Mouse (Mus musculus): ENCODE results near the gene Commd7.
A peak's percentile ranks its signal among the peaks of the same experiment; 100 is the strongest.

DNA sequence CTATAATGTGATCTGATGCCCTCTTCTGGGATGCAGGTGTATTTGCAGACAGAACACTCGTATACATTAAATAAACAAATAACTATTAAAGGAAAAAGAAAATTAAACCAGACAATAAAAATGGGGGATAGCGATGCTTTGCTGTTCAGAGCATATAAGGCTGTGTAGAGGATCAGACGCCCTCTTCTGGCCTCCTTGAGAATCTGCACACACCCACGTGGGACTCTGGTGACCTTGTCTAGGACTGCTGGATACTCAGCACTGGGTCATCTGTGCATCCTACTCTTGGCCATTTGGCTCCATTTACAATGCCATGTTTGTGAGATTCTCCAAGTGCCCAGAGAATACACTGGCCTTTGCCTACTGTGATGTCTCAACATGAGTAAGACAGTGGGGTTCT is 28.9 kb downstream of the Commd7 start:
- TF ChIP-seq CTCF (IDR thresholded peaks at IDR 0.05; ENCODE audit: low read depth, low read length) (0 out of 2 replicates have a peak, but pooled peaks have one; percentile 34), GATA1 (IDR thresholded peaks at IDR 0.05; ENCODE audit: borderline replicate concordance, low read length) (no peak), TAL1 (conservative IDR thresholded peaks at IDR 0.05; ENCODE audit: low read depth, low read length) (no peak), POLR2AphosphoS5 (IDR thresholded peaks at IDR 0.05; ENCODE audit: insufficient replicate concordance, low read depth, low read length) (no peak), GATA2 (IDR thresholded peaks at IDR 0.05; ENCODE audit: borderline replicate concordance, low read depth, low read length) (no peak)

Measured in G1E (cell line).